Mouse (Mus musculus) adrenal gland, postnatal 14 days (tissue): ENCODE measurements at regions not wholly inside any gene's neighbourhood (a gene's known extent, or its start where the extent isn't known, plus 50 kb on each side); places are given as distances from the start of the nearest gene placed in this dataset.
A peak's percentile ranks its signal among the peaks of the same experiment; 100 is the strongest.

Experiments used
- DNase-seq: peaks from one replicate; pipeline ENCODE4 v3.0.0; 2021; ENCODE audit warnings: mixed read lengths

- DNase-seq, result no peak
Observed at GRCm38 (mm10) chr7:72751501-72751917, 445.1 kb upstream of the Mctp2 start.

GRCm38 (mm10) chr7:72753053-72753559 lies 446.7 kb upstream of the Mctp2 start:
- no peak for DNase-seq

GRCm38 (mm10) chr7:72762711-72763110 lies 456.3 kb upstream of the Mctp2 start:
- DNase-seq, result no peak

- no peak for DNase-seq
Observed at GRCm38 (mm10) chr7:72768705-72769104, 462.3 kb upstream of the Mctp2 start.

- no peak for DNase-seq
Observed at GRCm38 (mm10) chr7:72774031-72774770, 467.8 kb upstream of the Mctp2 start.

GRCm38 (mm10) chr7:72774771-72775119 lies 468.3 kb upstream of the Mctp2 start:
- no peak for DNase-seq

GRCm38 (mm10) chr7:72787306-72787705 lies 480.9 kb upstream of the Mctp2 start:
- DNase-seq, result no peak

GRCm38 (mm10) chr7:72788261-72788660 lies 481.9 kb upstream of the Mctp2 start:
- DNase-seq, result no peak

GRCm38 (mm10) chr7:72822142-72822541 lies 515.7 kb upstream of the Mctp2 start:
- no peak for DNase-seq

GRCm38 (mm10) chr7:72826597-72826996 lies 520.2 kb upstream of the Mctp2 start:
- DNase-seq, result no peak

- no peak for DNase-seq
Observed at GRCm38 (mm10) chr7:72835423-72835822, 529.0 kb upstream of the Mctp2 start.

- DNase-seq, result peak; percentile 43
Observed at GRCm38 (mm10) chr7:72836026-72836425, 529.6 kb upstream of the Mctp2 start.

GRCm38 (mm10) chr7:72836457-72836985 lies 530.1 kb upstream of the Mctp2 start:
- no peak for DNase-seq

GRCm38 (mm10) chr7:72837992-72838655 lies 531.7 kb upstream of the Mctp2 start:
- no peak for DNase-seq

- DNase-seq, result no peak
Observed at GRCm38 (mm10) chr7:72851346-72851745, 524.0 kb upstream of the Rgma start.

GRCm38 (mm10) chr7:72854501-72855002 lies 520.8 kb upstream of the Rgma start:
- DNase-seq, result no peak

- no peak for DNase-seq
Observed at GRCm38 (mm10) chr7:72866966-72867754, 508.1 kb upstream of the Rgma start.

GRCm38 (mm10) chr7:72869068-72869467 lies 506.2 kb upstream of the Rgma start:
- no peak for DNase-seq

GRCm38 (mm10) chr7:72900816-72901215 lies 474.5 kb upstream of the Rgma start:
- DNase-seq, result no peak

- no peak for DNase-seq
Observed at GRCm38 (mm10) chr7:72905891-72906290, 469.4 kb upstream of the Rgma start.

GRCm38 (mm10) chr7:72906536-72906935 lies 468.8 kb upstream of the Rgma start:
- DNase-seq, result no peak

GRCm38 (mm10) chr7:72926772-72927380 lies 448.4 kb upstream of the Rgma start:
- DNase-seq, result no peak
